Comparison of ENCODE assay signal across 8 mouse cellular contexts in the genomic region with DNA sequence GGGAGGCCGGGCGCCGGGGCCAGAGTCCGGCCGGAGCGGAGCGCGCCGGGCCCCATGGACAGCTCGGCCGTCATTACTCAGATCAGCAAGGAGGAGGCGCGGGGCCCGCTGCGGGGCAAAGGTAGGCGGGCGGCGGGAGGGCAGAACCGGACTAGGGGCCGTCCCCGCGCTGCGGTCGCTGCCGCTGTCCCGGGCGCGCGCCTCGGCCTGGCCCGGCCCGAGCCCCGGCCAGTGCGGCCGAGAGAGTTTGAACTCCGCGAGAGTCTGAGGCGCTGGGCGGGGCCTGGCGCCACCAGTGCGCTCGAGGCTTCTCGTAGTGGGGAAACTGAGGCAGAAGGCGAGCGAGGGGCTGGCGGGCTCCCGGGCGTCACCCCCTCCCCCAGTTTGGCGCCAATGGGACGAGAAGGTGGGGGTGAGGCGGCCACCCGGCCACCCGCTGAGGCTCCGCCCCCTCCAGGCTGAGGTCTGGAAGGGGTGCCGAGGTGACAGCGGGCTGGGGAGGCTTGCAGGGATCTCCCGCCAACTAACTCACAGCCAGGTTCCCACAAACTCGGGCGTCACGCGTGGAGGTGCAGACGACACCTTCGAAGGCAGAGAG. TPM values are rescaled to one million over a fixed set of nuclear protein-coding genes. Genes with fewer than 3 reads are reported as not detected.
DNase-seq lines count a peak whose midpoint lies in the region; ATAC-seq and TF ChIP-seq lines count a peak whose summit lies in the region.

No protein-coding gene starts in this region.

- peaks cover 82% of the 10 kb centered on the region for H3K4me1 ChIP-seq in liver, embryonic 13.5 days (replicated peaks)
- H3K4me1 ChIP-seq in testis, adult 2 months (ENCODE audit: control insufficient read depth, insufficient read depth, low read length) = peaks cover 31% of the 10 kb centered on the region

- peak overlapping the region; percentile 98 for H3K9ac ChIP-seq in liver, embryonic 13.5 days

- TF ChIP-seq CTCF in testis, adult 2 months (IDR thresholded peaks at IDR 0.05; ENCODE audit: control insufficient read depth, insufficient read depth, insufficient replicate concordance, low read depth, low read length) = no peak

- peak overlapping the region; percentile 86 for H3K4me3 ChIP-seq in liver, embryonic 13.5 days (replicated peaks)
- peak overlapping the region; percentile 89 for H3K4me3 ChIP-seq in testis, adult 2 months (ENCODE audit: control insufficient read depth, low read depth, low read length)

- 0% methylated on average over 62 of the region's 63 CpGs for whole genome bisulfite sequencing in liver, embryonic 13.5 days (ENCODE audit: insufficient replicate concordance)

- peak overlapping the region; percentile 97 for H3K27ac ChIP-seq in liver, embryonic 13.5 days
- H3K27ac ChIP-seq in testis, adult 2 months (ENCODE audit: control insufficient read depth, insufficient read depth, low read depth, low read length) = peak overlapping the region; percentile 50

- H3K27me3 ChIP-seq in liver, embryonic 13.5 days = no peaks in the 10 kb centered on the region
- no peaks in the 10 kb centered on the region for H3K27me3 ChIP-seq in testis, adult 2 months (ENCODE audit: control insufficient read depth, insufficient read depth, low read length)

- peaks cover 27% of the 10 kb centered on the region for H3K36me3 ChIP-seq in liver, embryonic 13.5 days
- no peaks in the 10 kb centered on the region for H3K36me3 ChIP-seq in testis, adult 2 months (ENCODE audit: control insufficient read depth, insufficient read depth, low read length)

- ATAC-seq in inflammation-experienced regulatory T-cells, adult 6 months = peak; percentile 12
- peak; percentile 52 for ATAC-seq in liver, embryonic 13.5 days (ENCODE audit: low read depth)

- DNase-seq in left cerebral cortex, adult 18-20 months (ENCODE audit: low spot score in 2 of 2) = peak; percentile 28 to 44
- no peak for DNase-seq in left cerebral cortex, adult 9 months (ENCODE audit: low spot score in 2 of 2)
- DNase-seq in cerebellum, postnatal 25 days = peak; percentile 74
- peak; percentile 84 for DNase-seq in gastrocnemius, postnatal 14 days
- peak; percentile 75 for DNase-seq in liver, embryonic 13.5 days
- peak; percentile 61 to 67 for DNase-seq in natural killer cell, adult 2 months (ENCODE audit: low spot score in 2 of 2)

- peak overlapping the region; percentile 96 for H3K4me2 ChIP-seq in liver, embryonic 13.5 days

- no peak for TF ChIP-seq POLR2A in testis, adult 2 months (IDR thresholded peaks at IDR 0.05; ENCODE audit: control insufficient read depth, low read depth, low read length)

- H3K9me3 ChIP-seq in liver, embryonic 13.5 days (replicated peaks) = no peaks in the 10 kb centered on the region

- intact Hi-C loops in gastrocnemius, postnatal 14 days (cut with DNase I; ENCODE audit: low total_unique reads) = no loop called here

RNA-seq across cellular contexts. Expression of a gene that starts 0.6 kb away (rescaled TPM):
- 10 to 100 TPM; 26.1 to 26.4 TPM for total RNA-seq in left cerebral cortex, adult 18-20 months (2021)
- 10 to 100 TPM; 88.2 to 88.5 TPM for total RNA-seq in gastrocnemius, postnatal 14 days (2021)
- polyA plus RNA-seq in inflammation-experienced regulatory T-cells, adult 6 months (2017; shearing (Covaris generic)) = 10 to 100 TPM; 28.8 to 39.0 (median 36.1) TPM
- polyA plus RNA-seq in liver, embryonic 13.5 days (2015; fragmentation: Nextera tagmentation; extraction: Ambion mirVana) = 33.1 and 35.6 TPM in 2 replicates
- polyA plus RNA-seq in testis, adult 2 months (2012; rRNA removed) = 12.1 and 13.6 TPM in 2 replicates

RNA-seq across cellular contexts. Expression of a gene that starts 16.9 kb away (rescaled TPM):
- total RNA-seq in left cerebral cortex, adult 18-20 months (2021) = 1 to 10 TPM; 3.8 to 5.5 TPM
- total RNA-seq in gastrocnemius, postnatal 14 days (2021) = 1 to 10 TPM; 2.5 to 4.5 TPM
- 1 to 10 TPM in 2 of 3 experiments, under 1 TPM in 1; 0.97 to 1.7 (median 1.3) TPM for polyA plus RNA-seq in inflammation-experienced regulatory T-cells, adult 6 months (2017; shearing (Covaris generic))
- polyA plus RNA-seq in liver, embryonic 13.5 days (2015; fragmentation: Nextera tagmentation; extraction: Ambion mirVana) = 9.6 and 10.0 TPM in 2 replicates
- 3.0 and 3.1 TPM in 2 replicates for polyA plus RNA-seq in testis, adult 2 months (2012; rRNA removed)

RNA-seq across cellular contexts. Expression of a gene that starts 17.2 kb away (rescaled TPM):
- 1 to 10 TPM in 1 of 2 experiments, under 1 TPM in 1; 0.79 to 1.6 TPM for total RNA-seq in left cerebral cortex, adult 18-20 months (2021)
- total RNA-seq in gastrocnemius, postnatal 14 days (2021) = under 1 TPM; 0.27 TPM
- under 1 TPM in 2 of 3 experiments, not detected in 1; 0.26 to 0.41 TPM for polyA plus RNA-seq in inflammation-experienced regulatory T-cells, adult 6 months (2017; shearing (Covaris generic))
- polyA plus RNA-seq in liver, embryonic 13.5 days (2015; fragmentation: Nextera tagmentation; extraction: Ambion mirVana) = 0.62 and 0.90 TPM in 2 replicates
- polyA plus RNA-seq in testis, adult 2 months (2012; rRNA removed) = 0.09 and 0.22 TPM in 2 replicates

RNA-seq across cellular contexts. Expression of a gene that starts 30.0 kb away (rescaled TPM):
- 1 to 10 TPM in 1 of 2 experiments, under 1 TPM in 1; 0.82 to 1.5 TPM for total RNA-seq in left cerebral cortex, adult 18-20 months (2021)
- total RNA-seq in gastrocnemius, postnatal 14 days (2021) = under 1 TPM; 0.10 to 0.20 TPM
- not detected for polyA plus RNA-seq in inflammation-experienced regulatory T-cells, adult 6 months (2017; shearing (Covaris generic))
- polyA plus RNA-seq in liver, embryonic 13.5 days (2015; fragmentation: Nextera tagmentation; extraction: Ambion mirVana) = 0.08 and 0.13 TPM in 2 replicates
- 22.0 and 25.9 TPM in 2 replicates for polyA plus RNA-seq in testis, adult 2 months (2012; rRNA removed)

Comparison
In these comparisons a context has a peak if more than half of its experiments do, and no peak if none do; other contexts are left out.
1. DNase-seq: peak in left cerebral cortex, adult 18-20 months (2 of 2), cerebellum, postnatal 25 days (2 of 2), gastrocnemius, postnatal 14 days (single experiment), liver, embryonic 13.5 days (single experiment) and natural killer cell, adult 2 months (2 of 2); none in left cerebral cortex, adult 9 months (0 of 2).